Mouse (Mus musculus): ENCODE data around the gene Lpgat1.

Lpgat1 gene

GRCm38 (mm10) chr1:191717601-191718498 is at the start of gene Lpgat1:
Gene Lpgat1, plus strand, starts transcription at chr1:191717834.
- DNase-seq (ENCODE audit: low spot score), result no peak

GRCm38 (mm10) chr1:191668030-191668429 is 49.6 kb upstream of the Lpgat1 start:
- no peak for DNase-seq (ENCODE audit: low spot score)

DNA sequence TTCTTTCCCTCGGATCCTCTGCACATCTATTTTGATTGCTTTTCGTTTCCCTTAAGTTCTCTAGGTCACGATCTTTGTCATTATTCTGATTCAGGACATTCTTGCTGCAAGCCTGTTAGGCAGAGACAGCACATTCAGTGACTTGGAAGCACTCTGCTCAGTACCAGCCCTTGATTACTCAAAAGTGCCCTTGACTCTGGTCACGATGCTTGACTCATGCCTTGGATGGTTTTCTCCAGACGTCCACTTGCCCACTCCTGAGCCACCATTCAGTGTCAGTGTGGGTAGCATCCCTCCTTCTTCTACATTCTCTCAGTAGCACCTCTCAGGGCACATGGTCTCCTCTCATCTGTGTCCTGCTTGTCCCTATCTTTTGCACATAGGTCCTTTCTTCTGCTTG is 43.6 kb upstream of the Lpgat1 start:
- DNase-seq (ENCODE audit: low spot score), result no peak

GRCm38 (mm10) chr1:191681633-191682032 is 36.0 kb upstream of the Lpgat1 start:
- DNase-seq (ENCODE audit: low spot score), result no peak

- no peak for DNase-seq (ENCODE audit: low spot score)
Observed at GRCm38 (mm10) chr1:191687531-191687930, 30.1 kb upstream of the Lpgat1 start.

GRCm38 (mm10) chr1:191693231-191693630 is 24.4 kb upstream of the Lpgat1 start:
- no peak for DNase-seq (ENCODE audit: low spot score)

- DNase-seq (ENCODE audit: low spot score), result no peak
Observed at GRCm38 (mm10) chr1:191698253-191698795, 19.3 kb upstream of the Lpgat1 start.

DNA sequence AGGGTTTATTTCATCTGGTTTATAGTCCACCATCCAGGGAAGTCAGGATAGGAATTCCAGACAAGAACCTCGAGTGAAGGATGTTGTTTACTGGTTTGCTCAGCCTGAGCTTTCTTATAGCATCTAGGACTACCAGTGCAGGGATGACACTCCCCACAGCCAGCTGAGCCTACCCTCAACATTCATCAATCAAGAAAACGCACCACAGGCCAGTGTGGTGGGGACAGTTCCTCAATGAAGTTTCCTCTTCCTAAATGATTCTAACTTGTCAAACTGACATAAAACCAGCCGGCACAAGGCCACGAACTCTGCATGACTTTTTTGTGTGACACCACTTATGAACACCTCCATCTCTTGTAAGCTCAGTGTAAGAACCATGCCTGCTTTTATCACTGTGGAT is 13.1 kb upstream of the Lpgat1 start:
- no peak for DNase-seq (ENCODE audit: low spot score)

DNA sequence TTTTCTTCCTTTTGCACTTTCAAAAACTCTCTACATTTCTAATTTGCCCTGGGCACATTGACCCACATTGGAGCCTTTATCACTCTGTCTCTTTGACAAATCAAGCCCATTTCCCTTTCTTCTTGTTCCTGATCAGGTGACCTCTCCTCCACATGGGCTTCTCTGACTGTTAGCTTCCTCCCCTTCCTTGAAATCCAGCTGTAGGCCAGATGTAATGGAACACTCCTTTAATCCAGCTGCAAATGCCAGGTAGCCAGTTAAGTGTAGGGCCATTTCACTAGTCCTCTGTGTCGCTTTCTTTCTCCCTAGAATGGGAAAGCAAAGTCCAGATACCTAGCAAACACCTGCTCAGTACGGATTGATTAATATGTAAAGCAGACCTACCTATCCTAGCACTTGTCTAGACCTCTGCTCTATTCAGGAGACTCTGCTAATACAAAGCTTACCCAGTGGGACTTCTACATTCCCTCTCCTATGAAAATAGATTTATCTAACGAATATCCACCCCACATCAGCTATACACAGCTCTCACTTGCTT is 11.0 kb upstream of the Lpgat1 start:
- DNase-seq (ENCODE audit: low spot score), result no peak

DNA sequence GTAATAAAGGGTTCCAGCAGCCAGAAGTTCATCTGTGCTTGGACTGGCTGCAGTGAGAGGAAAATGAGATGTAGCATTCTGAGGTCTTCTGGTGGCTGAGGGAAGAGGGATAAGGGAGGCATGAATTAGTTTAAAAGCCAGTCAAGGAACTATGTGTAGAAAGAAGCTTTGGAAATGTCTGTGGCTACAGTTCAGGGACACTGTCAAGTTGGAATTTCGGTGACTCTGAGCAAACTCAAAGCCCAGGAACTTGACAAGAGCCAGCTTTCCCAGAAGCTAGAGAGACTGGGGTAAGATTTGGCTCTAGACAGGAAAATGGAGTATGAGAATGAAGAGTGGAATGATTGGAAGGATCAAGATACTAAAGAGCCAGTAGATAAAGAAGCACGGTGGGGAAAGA is 7.8 kb upstream of the Lpgat1 start:
- no peak for DNase-seq (ENCODE audit: low spot score)

GRCm38 (mm10) chr1:191712224-191712838 is 5.3 kb upstream of the Lpgat1 start:
- no peak for DNase-seq (ENCODE audit: low spot score)

- DNase-seq (ENCODE audit: low spot score), result no peak
Observed at GRCm38 (mm10) chr1:191713813-191714212, 3.8 kb upstream of the Lpgat1 start.

DNA sequence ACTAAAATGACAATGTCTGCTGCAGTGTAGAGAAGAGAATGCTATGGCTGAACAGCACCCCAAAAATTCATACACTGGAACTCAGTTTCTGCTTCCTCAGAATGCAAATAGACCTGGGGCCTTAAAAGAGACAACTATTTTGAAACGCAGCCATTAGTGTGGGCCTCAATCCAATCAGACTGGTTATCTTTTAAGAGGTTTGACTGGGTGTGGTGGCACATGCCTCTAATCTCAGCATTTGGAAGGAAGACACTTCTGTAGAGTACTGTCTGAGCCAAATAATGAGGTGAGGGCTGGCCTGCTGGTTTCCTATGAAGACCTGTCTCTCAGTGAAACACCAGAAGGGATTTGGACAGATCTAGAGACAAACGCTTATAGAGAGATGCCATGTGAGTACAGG is 2.5 kb upstream of the Lpgat1 start:
- DNase-seq (ENCODE audit: low spot score), result no peak

GRCm38 (mm10) chr1:191717141-191717540 is 493 bp upstream of the Lpgat1 start:
- no peak for DNase-seq (ENCODE audit: low spot score)

DNA sequence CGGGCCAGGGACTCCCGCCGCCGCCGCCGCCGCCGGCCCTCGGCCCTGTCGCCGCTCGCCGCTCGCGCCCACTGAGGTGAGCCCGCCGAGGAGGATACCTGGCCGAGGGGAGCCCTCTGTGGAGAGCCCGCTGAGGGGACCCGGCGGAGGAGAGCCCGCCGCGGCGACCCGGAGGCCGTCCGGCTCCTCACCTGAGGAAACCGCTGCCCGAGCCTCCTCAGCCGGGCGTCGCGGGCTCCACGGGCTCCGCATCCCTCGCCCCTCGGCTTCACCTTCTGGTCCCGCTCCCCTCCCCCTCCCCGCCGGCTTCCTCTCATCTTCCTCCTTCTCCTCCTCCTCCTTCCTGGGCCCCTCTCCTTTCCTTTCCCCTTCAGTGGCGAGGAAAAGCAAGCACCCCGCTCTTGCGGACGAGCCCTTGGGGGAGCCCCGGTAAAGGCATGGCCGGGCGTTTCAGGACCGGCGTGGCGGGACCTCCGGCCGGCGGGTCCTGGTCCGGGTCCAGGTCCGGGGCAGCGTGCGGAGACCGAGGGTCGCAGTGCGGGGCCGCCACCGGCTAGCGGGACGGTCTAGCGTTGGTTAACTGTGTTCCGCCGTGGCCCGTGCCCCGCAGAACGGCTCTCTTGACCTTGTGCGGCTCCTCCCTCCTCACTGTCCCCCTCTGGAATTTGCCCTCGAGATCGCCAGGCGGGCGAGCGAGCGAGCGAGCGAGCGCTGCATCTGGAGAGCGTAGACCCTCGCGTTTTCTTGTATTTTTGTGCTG is 1.1 kb downstream of the Lpgat1 start:
- no peak for DNase-seq (ENCODE audit: low spot score)

DNA sequence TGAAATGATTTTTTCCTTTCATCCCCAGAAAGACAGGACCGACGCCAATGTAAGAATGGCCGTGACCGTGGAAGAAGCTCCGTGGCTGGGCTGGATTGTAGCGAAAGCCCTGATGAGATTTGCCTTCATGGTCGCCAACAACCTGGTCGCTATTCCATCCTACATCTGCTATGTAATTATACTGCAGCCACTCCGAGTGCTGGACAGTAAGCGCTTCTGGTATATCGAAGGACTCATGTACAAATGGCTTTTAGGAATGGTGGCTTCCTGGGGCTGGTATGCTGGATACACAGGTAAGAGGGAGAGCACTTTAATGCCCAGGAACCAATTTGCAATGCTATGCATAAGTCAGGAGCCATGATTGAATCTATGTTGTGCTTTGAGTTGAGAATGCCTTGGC is 1.7 kb downstream of the Lpgat1 start:
- no peak for DNase-seq (ENCODE audit: low spot score)

- no peak for DNase-seq (ENCODE audit: low spot score)
Observed at GRCm38 (mm10) chr1:191720419-191720818, 2.8 kb downstream of the Lpgat1 start.

GRCm38 (mm10) chr1:191722706-191723105 is 5.1 kb downstream of the Lpgat1 start:
- no peak for DNase-seq (ENCODE audit: low spot score)

DNA sequence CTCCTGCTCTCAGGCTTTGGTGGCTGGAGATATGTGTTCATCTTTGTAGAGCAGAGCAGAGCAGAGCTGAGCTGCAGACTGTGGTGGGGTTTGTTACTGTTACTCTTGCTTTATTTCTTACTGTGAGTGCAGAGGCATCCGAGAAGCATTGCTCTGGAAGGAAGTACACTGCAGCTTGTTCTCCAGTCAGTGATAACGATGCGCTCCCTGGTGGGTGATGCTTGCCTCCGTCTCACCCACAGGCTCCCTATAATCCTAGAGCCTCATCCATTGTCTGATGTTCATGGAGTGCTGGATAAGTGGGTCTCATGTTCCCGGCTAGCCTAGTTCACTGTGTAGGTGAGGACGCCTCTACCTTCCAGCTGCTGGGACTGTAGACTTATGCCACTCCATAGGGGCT is 6.0 kb downstream of the Lpgat1 start:
- no peak for DNase-seq (ENCODE audit: low spot score)

DNA sequence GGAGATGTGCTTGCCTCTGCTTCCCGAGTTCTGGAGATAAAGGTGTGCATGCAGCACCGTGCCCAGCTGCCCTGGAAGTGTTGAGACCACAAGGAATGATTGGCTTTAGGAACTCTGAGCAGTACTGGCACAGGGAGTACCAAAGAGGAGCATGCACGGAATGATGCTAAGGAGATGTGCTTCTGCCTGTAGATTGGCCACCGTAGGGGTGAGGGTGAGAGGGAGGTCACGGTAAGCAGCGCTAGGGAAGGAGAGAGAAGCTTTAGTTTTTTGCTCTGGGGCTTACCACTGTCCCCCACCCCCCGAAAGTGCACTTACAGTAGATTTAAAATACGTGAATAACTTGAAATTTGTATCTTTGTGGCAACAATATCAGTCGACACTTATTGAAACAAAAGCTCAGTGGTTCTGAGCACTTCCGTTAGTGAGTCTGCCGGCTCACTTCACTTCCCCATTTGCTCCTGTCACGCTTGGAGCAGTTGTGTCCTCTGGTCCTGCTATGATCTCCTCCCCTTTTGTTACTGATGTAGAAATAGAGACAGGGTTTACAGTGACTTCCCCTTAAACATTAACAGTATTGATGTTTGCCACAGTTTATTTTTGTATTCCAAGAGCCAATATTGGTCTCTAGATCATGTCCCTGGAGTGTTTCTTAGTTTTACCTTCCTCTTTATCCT is 6.9 kb downstream of the Lpgat1 start:
- no peak for DNase-seq (ENCODE audit: low spot score)

GRCm38 (mm10) chr1:191732623-191733022 is 15.0 kb downstream of the Lpgat1 start:
- DNase-seq (ENCODE audit: low spot score), result no peak

DNA sequence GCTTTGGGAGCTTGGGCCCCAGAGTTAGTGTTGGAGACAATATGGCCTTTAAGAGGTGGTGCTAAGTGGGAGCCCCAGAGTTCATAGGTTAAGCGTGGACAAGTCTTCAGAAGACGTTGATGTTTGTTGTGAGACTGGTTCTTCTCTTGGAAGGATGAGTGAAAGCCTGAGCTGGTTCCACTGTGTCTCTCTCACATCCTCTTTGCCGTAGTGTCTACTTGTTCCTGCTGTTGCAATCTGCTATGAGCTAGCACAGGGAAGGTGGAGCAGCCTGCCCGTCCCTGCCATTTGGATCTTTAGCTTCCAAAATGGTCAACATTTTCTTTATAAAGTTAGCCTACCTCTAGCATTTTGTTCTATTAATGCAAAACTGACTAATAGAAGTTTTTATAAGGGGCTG is 16.2 kb downstream of the Lpgat1 start:
- no peak for DNase-seq (ENCODE audit: low spot score)
